Mouse (Mus musculus): Measurements from ENCODE around the gene Gm2310. TPM values are rescaled to one million over a fixed set of nuclear protein-coding genes. Genes with fewer than 3 reads are reported as not detected.

The Gm2310 gene
- polyA plus RNA-seq, 1 experiment from 2014 or later, result not detected

DNA sequence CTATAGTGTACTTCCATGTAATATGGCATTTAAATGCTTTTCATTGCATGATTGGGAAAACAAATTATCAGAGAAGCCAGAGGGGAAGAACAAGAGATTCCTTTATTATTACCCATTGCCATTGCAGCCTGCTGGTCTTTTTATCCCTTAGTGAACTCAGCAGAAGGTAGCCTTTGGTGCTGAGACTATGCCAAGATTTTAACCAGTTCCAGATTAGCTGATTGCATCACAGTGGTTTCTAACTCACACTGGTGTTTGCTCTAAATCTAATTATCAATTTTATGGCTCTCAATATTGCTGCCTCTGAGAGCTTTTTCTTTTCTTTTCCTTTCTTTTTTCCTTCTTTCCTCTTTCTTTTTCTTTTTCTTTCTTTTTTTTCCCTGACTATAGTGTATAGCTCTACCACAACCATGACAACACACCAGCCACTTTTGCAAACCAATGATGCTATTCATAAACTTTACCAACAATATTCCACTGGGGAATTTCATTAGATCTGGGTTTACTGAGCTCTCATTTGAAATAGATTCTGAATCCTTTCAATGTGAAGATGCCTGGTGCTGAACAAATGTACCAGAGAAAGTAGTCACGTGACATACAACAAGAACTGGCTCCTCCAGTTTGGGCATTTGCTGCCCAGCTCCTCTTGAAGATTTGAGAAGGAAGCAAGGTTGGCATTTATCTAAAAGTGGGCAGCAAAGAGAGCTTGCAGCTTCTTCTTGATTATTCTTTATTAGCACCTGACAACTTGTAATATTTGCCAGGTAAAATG, 43.9 kb upstream of the Gm2310 start:
- Histone ChIP-seq H3K27ac (replicated peaks) (no peak overlapping the region), H3K4me1 (replicated peaks; ENCODE audit: control insufficient read depth, insufficient read depth) (no peaks in the 10 kb centered on the region; the same call in 1 of the 2 replicates), H3K4me3 (ENCODE audit: low read depth, low read length) (no peak overlapping the region), H3K9me3 (ENCODE audit: control insufficient read depth, low read length) (no peaks in the 10 kb centered on the region), H3K36me3 (ENCODE audit: control insufficient read depth, insufficient read depth, low read length) (no peaks in the 10 kb centered on the region), H3K27me3 (ENCODE audit: control insufficient read depth, insufficient read depth, low read length) (no peaks in the 10 kb centered on the region), H3K4me2 (replicated peaks; ENCODE audit: low read depth) (no peak overlapping the region), H3K9ac (ENCODE audit: low read length) (no peak overlapping the region)
- DNase-seq (ENCODE audit: low spot score) (no peak), ATAC-seq (ENCODE audit: low FRiP score, low TSS enrichment) (no peak)
- WGBS, result 58% methylated on average over 1 of the region's 1 CpGs
- no peak for TF ChIP-seq CTCF (IDR thresholded peaks at IDR 0.05; ENCODE audit: low read depth)
- no peak for TF ChIP-seq EP300 (optimal IDR thresholded peaks at IDR 0.05)

DNA sequence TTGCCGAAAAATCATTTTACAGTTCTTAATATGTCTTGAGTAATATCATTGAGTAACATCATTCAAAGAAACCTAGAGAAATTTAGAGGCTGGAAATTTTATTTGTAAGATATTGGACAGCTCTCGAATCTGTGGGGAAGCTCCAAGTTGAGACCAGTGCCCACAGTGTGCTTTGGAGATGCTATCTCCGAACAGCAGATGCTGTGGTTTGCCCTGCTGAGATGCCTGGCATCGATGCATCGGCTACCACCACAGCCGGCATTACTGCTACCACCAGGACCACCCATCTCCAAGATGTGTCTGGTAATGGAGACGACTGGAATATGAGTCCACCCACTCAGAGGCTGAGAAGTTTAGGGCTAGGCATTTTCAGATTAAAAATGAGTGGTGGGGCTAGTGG, 43.0 kb upstream of the Gm2310 start:
- Histone ChIP-seq H3K4me1 (replicated peaks; ENCODE audit: control insufficient read depth, insufficient read depth) (no peaks in the 10 kb centered on the region), H3K27me3 (ENCODE audit: control insufficient read depth, insufficient read depth, low read length) (no peaks in the 10 kb centered on the region), H3K27ac (replicated peaks) (no peak overlapping the region), H3K36me3 (ENCODE audit: control insufficient read depth, insufficient read depth, low read length) (no peaks in the 10 kb centered on the region), H3K4me3 (ENCODE audit: low read depth, low read length) (no peak overlapping the region), H3K9ac (ENCODE audit: low read length) (no peak overlapping the region), H3K4me2 (replicated peaks; ENCODE audit: low read depth) (no peak overlapping the region), H3K9me3 (ENCODE audit: control insufficient read depth, low read length) (no peaks in the 10 kb centered on the region)
- no peak for TF ChIP-seq CTCF (IDR thresholded peaks at IDR 0.05; ENCODE audit: low read depth)
- TF ChIP-seq EP300 (optimal IDR thresholded peaks at IDR 0.05), result no peak
- ATAC-seq (ENCODE audit: low FRiP score, low TSS enrichment), result no peak
- 83% methylated on average over 7 of the region's 7 CpGs for WGBS
- no peak for DNase-seq (ENCODE audit: low spot score)

DNA sequence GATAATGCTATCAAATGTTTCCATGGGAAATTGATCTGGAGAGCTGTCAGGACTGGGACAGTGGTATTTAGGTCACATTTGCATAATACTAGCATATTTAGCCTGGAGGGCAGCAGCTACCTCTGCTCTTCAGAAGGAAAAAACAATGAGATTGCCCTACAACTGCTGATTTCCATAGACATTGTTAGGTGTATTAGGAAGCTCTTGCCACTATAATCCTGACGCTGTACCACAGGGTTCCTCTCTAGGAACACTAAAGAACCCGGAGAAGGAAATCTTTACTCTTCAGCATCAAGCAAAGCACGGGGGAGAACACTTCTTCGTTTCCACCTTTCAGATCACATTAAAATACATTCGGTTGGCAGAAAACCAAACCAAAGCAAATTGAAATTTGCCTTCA, 11.4 kb upstream of the Gm2310 start:
- H3K27me3 ChIP-seq (ENCODE audit: control insufficient read depth, insufficient read depth, low read length), result no peaks in the 10 kb centered on the region
- TF ChIP-seq EP300 (optimal IDR thresholded peaks at IDR 0.05), result no peak
- no peak for TF ChIP-seq CTCF (IDR thresholded peaks at IDR 0.05; ENCODE audit: low read depth)
- no peak for DNase-seq (ENCODE audit: low spot score)

DNA sequence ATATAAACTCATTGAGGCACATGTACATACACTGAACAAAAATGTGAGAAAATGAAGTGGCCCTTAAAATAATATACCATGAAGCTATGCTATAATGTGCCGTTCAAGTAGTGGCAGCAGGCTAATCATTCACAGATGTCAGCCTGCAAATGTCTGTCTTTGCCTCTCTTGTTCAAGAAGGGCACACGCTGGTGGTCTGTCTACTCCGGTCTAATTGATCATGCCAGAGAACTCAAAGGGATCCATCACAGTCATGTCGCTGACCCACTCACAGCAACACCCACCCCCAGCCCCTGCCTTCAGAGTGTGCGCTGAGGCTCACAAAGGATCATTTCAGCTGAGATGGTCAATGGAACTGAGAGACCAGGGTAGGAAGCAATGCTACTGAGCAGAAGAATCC, 6.8 kb downstream of the Gm2310 start:
- Histone ChIP-seq H3K4me2 (replicated peaks; ENCODE audit: low read depth) (no peak overlapping the region), H3K4me1 (replicated peaks; ENCODE audit: control insufficient read depth, insufficient read depth) (no peaks in the 10 kb centered on the region), H3K27ac (replicated peaks) (no peak overlapping the region), H3K9me3 (ENCODE audit: control insufficient read depth, low read length) (no peaks in the 10 kb centered on the region), H3K9ac (ENCODE audit: low read length) (no peak overlapping the region), H3K4me3 (ENCODE audit: low read depth, low read length) (no peak overlapping the region), H3K27me3 (ENCODE audit: control insufficient read depth, insufficient read depth, low read length) (no peaks in the 10 kb centered on the region), H3K36me3 (ENCODE audit: control insufficient read depth, insufficient read depth, low read length) (no peaks in the 10 kb centered on the region)
- TF ChIP-seq CTCF (IDR thresholded peaks at IDR 0.05; ENCODE audit: low read depth) (no peak), EP300 (optimal IDR thresholded peaks at IDR 0.05) (no peak)
- no peak for ATAC-seq (ENCODE audit: low FRiP score, low TSS enrichment)
- DNase-seq (ENCODE audit: low spot score), result no peak
- 28% methylated on average over 5 of the region's 5 CpGs for WGBS

More for the DNA sequence above, 11.4 kb upstream of the Gm2310 start:
- 82% methylated on average over 5 of the region's 5 CpGs for WGBS
- H3K9ac ChIP-seq (ENCODE audit: low read length), result no peak overlapping the region
- ATAC-seq (ENCODE audit: low FRiP score, low TSS enrichment), result no peak
- no peaks in the 10 kb centered on the region for H3K4me1 ChIP-seq (replicated peaks; ENCODE audit: control insufficient read depth, insufficient read depth)
- no peak overlapping the region for H3K4me2 ChIP-seq (replicated peaks; ENCODE audit: low read depth)
- no peaks in the 10 kb centered on the region for H3K36me3 ChIP-seq (ENCODE audit: control insufficient read depth, insufficient read depth, low read length)
- no peaks in the 10 kb centered on the region for H3K9me3 ChIP-seq (ENCODE audit: control insufficient read depth, low read length)
- no peak overlapping the region for H3K4me3 ChIP-seq (ENCODE audit: low read depth, low read length)
- no peak overlapping the region for H3K27ac ChIP-seq (replicated peaks)

DNA sequence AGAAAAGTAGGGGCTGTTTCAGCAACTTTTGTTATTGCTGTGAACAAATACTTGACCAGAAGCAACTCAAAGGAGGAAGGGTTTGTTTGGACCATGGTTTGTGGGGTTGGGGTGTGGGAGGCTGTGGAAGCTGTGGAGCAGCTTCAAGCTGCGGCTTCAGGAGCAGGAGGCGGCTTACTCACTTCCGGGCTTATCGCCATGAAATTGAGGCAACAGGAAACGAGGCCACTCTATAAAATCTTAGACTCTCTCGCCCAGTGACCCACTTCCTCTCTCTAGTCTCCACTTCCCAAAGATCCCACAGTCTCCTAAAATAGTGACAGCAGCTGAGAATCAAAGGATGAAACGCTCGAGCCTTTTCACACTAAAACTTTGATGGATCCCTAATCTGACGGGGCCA, 7.9 kb downstream of the Gm2310 start:
- DNase-seq (ENCODE audit: low spot score), result no peak
- no peak overlapping the region; the same call in 1 of the 2 replicates for H3K4me2 ChIP-seq (replicated peaks; ENCODE audit: low read depth)
- 53% methylated on average over 9 of the region's 9 CpGs for WGBS

DNA sequence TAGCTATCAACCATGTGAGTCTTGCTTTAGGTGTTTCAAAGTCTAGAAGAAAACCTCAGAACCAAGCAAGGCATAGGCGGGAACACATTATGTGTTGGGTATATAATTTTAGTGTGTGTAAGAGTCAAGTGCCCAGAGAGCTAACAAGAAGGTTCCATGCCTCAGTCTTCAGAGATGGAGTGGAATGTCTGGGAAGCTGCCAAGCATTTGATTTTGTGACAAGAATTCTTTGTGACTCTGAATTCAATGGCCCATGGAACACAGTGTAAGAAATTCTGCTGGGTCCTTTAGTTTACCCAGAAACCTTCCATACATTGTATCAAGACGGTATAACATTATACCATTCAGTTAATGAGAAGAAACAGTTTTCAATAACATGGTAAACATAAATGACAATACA, 17.3 kb downstream of the Gm2310 start:
- no peak for DNase-seq (ENCODE audit: low spot score)
- H3K4me1 ChIP-seq (replicated peaks; ENCODE audit: control insufficient read depth, insufficient read depth), result no peaks in the 10 kb centered on the region
- no peaks in the 10 kb centered on the region for H3K9me3 ChIP-seq (ENCODE audit: control insufficient read depth, low read length)
- H3K27me3 ChIP-seq (ENCODE audit: control insufficient read depth, insufficient read depth, low read length), result no peaks in the 10 kb centered on the region
- H3K36me3 ChIP-seq (ENCODE audit: control insufficient read depth, insufficient read depth, low read length), result no peaks in the 10 kb centered on the region
- H3K4me2 ChIP-seq (replicated peaks; ENCODE audit: low read depth), result no peak overlapping the region
- TF ChIP-seq EP300 (optimal IDR thresholded peaks at IDR 0.05) (no peak), CTCF (IDR thresholded peaks at IDR 0.05; ENCODE audit: low read depth) (no peak)
- no peak for ATAC-seq (ENCODE audit: low FRiP score, low TSS enrichment)
- H3K27ac ChIP-seq (replicated peaks), result no peak overlapping the region
- H3K4me3 ChIP-seq (ENCODE audit: low read depth, low read length), result no peak overlapping the region
- WGBS, result 74% methylated on average over 2 of the region's 2 CpGs
- no peak overlapping the region for H3K9ac ChIP-seq (ENCODE audit: low read length)

More for the DNA sequence above, 7.9 kb downstream of the Gm2310 start:
- Histone ChIP-seq H3K9ac (ENCODE audit: low read length) (no peak overlapping the region), H3K36me3 (ENCODE audit: control insufficient read depth, insufficient read depth, low read length) (no peaks in the 10 kb centered on the region), H3K4me3 (ENCODE audit: low read depth, low read length) (no peak overlapping the region), H3K27me3 (ENCODE audit: control insufficient read depth, insufficient read depth, low read length) (no peaks in the 10 kb centered on the region), H3K27ac (replicated peaks) (no peak overlapping the region), H3K4me1 (replicated peaks; ENCODE audit: control insufficient read depth, insufficient read depth) (no peaks in the 10 kb centered on the region), H3K9me3 (ENCODE audit: control insufficient read depth, low read length) (no peaks in the 10 kb centered on the region)
- TF ChIP-seq EP300 (optimal IDR thresholded peaks at IDR 0.05) (no peak), CTCF (IDR thresholded peaks at IDR 0.05; ENCODE audit: low read depth) (no peak)
- ATAC-seq (ENCODE audit: low FRiP score, low TSS enrichment), result no peak

Measured in stomach, postnatal 0 days (tissue).